Mouse (Mus musculus): ENCODE measurements at regions not wholly inside any gene's neighbourhood (a gene's known extent, or its start where the extent isn't known, plus 50 kb on each side); places are given as distances from the start of the nearest gene placed in this dataset.

DNA sequence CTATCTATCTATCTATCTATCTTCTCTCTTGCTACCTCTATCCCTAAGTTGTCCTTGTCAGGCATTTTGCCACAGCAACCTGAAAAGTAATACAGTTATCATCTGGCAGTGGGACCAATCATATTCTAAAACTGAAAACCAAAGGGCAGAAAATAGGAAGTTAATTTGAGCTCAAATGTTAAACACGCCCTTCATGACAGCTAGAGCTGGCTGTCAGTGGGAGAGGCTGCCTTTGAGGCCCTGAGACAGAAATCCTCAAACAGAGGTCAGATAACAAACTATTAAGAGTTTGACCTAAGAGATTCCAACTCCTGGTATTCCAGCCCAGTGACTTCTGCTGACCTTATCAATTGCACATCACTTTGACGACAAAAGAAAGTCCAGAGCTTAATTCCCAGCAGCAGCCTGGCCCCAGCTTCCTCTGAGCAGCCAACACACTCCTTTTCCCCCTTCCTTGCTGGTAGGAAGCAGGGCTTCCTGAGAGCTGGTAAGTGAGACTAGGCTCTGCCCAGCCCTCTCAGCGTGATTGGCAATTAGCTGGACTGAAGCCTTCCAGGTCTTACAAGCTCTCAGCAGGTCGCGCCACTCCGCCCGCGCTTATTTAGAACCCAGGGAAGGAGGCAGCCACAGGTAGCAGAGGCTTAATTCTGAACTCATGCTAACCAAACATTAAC is 250.0 kb downstream of the Sec61b start:
- Histone ChIP-seq H3K36me3 (replicated peaks; ENCODE audit: control insufficient read depth, insufficient read depth, low read length) (no peaks in the 10 kb centered on the region), H3K4me2 (ENCODE audit: low read depth, low read length) (no peak overlapping the region), H3K9me3 (replicated peaks; ENCODE audit: control insufficient read depth, low read length) (peaks cover 7% of the 10 kb centered on the region; the same call in 1 of the 2 replicates), H3K27ac (ENCODE audit: low read depth) (no peak overlapping the region), H3K4me3 (ENCODE audit: low read depth, low read length) (no peak overlapping the region), H3K9ac (replicated peaks; ENCODE audit: low read depth, low read length) (no peak overlapping the region), H3K4me1 (ENCODE audit: control insufficient read depth, insufficient read depth) (peaks cover 7% of the 10 kb centered on the region; the same call in 1 of the 2 replicates), H3K27me3 (ENCODE audit: control insufficient read depth, insufficient read depth, low read length) (no peaks in the 10 kb centered on the region)
- ATAC-seq (ENCODE audit: insufficient read depth, low read depth) (no peak), DNase-seq (ENCODE audit: low spot score) (peak; percentile 35)
- no peak for TF ChIP-seq CTCF (IDR thresholded peaks at IDR 0.05; ENCODE audit: low read depth)
- no peak for TF ChIP-seq EP300 (IDR thresholded peaks at IDR 0.05; ENCODE audit: low read depth)
- WGBS = 20% methylated on average over 8 of the region's 8 CpGs

DNA sequence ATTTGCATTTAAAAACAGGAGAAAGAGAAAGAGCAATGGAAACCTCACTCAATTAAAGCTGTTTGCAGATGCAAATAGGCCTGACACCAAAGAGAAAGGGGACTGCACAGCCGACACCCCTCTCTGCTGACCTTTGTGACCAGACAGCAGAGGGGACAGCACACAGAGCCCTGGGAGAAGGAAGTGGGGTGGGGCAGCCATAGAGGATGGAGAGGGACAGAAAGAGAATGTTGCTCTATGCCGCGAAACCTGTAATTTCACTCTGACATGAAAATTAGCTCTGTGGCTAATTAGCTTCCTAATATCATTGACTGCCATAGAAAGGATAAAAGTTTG is 250.5 kb downstream of the Sec61b start:
- 43% methylated on average over 3 of the region's 3 CpGs for WGBS
- no peak for DNase-seq (ENCODE audit: low spot score)
- Histone ChIP-seq H3K27me3 (ENCODE audit: control insufficient read depth, insufficient read depth, low read length) (no peaks in the 10 kb centered on the region), H3K9ac (replicated peaks; ENCODE audit: low read depth, low read length) (no peak overlapping the region), H3K4me2 (ENCODE audit: low read depth, low read length) (no peak overlapping the region), H3K27ac (ENCODE audit: low read depth) (no peak overlapping the region), H3K4me1 (ENCODE audit: control insufficient read depth, insufficient read depth) (peaks cover 7% of the 10 kb centered on the region; the same call in 1 of the 2 replicates), H3K4me3 (ENCODE audit: low read depth, low read length) (no peak overlapping the region), H3K36me3 (replicated peaks; ENCODE audit: control insufficient read depth, insufficient read depth, low read length) (no peaks in the 10 kb centered on the region), H3K9me3 (replicated peaks; ENCODE audit: control insufficient read depth, low read length) (peaks cover 4% of the 10 kb centered on the region; the same call in 1 of the 2 replicates)
- TF ChIP-seq CTCF (IDR thresholded peaks at IDR 0.05; ENCODE audit: low read depth) = no peak
- no peak for TF ChIP-seq EP300 (IDR thresholded peaks at IDR 0.05; ENCODE audit: low read depth)
- ATAC-seq (ENCODE audit: insufficient read depth, low read depth) = no peak

DNA sequence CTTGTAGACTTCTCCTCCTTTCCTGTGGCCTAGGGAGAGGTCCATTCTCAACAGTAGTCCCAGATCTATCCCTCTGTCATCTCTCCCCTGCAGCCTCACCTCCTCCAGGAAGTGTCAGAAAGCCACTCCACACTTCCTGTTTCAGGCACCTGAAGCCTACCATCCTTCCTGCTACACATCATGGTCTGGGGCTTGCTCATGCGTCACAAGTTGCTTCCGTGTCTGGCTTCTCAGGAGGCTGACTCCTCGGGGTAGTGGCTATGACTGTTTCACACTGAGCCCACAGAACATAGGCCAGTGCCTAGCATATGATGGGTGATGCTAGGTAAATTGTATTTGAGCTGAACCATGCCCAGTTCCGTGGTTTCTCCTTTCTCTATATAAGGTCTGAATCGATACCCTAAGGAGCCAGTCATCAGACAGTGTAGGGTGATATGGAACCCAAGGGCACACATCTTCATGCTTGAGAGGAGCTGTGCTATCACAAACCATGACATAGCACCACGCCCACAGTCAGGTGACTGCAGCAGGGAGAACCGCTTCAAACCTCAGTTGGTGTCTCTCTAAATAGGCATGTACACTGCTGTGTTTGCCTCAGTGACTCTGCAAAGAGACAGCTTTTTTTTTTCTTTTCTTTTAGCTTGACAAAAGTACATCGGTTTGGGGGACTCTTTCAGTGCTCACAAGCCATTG is 272.2 kb downstream of the Sec61b start:
- Histone ChIP-seq H3K9me3 (replicated peaks; ENCODE audit: control insufficient read depth, low read length) (no peaks in the 10 kb centered on the region), H3K27me3 (ENCODE audit: control insufficient read depth, insufficient read depth, low read length) (no peaks in the 10 kb centered on the region), H3K4me3 (ENCODE audit: low read depth, low read length) (no peak overlapping the region), H3K27ac (ENCODE audit: low read depth) (no peak overlapping the region), H3K9ac (replicated peaks; ENCODE audit: low read depth, low read length) (no peak overlapping the region), H3K4me2 (ENCODE audit: low read depth, low read length) (no peak overlapping the region), H3K36me3 (replicated peaks; ENCODE audit: control insufficient read depth, insufficient read depth, low read length) (no peaks in the 10 kb centered on the region), H3K4me1 (ENCODE audit: control insufficient read depth, insufficient read depth) (no peaks in the 10 kb centered on the region)
- ATAC-seq (ENCODE audit: insufficient read depth, low read depth) = no peak
- no peak for DNase-seq (ENCODE audit: low spot score)
- 79% methylated on average over 8 of the region's 8 CpGs for WGBS
- TF ChIP-seq EP300 (IDR thresholded peaks at IDR 0.05; ENCODE audit: low read depth) (no peak), CTCF (IDR thresholded peaks at IDR 0.05; ENCODE audit: low read depth) (no peak)

DNA sequence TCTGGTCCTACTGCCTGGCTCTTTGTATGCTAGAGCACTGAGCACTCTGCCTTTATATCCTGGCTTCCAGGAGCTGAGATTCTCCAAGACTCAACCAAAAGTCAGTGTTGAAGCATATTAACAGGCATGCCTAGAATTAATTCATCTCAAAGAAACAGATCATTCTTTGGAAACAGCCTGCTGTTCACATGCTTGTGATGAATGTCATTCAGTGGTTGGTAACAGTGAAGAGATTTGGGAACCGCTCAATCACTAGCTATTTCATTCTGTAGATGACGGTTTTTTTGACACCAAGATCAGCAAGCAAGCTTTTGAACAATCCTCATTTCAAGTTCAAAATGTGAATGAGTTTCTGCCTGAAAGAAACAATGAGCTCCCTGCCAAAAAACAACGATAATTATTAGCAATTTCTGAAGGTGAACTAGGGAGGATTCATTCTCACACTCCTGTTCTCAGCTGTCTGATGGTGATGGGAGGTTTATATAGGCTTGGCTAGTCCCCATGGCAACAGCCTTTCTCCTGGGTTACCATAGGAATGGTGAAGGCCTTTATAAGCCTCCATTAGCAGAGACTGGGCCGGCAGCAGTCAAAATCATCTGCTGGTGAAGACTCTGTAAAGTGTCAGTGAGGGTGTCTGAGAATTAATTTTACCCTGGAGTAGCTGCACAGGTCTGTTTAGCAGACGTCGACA is 272.6 kb upstream of the Nr4a3 start:
- 56% methylated on average over 6 of the region's 6 CpGs for WGBS
- no peak overlapping the region for H3K27ac ChIP-seq (ENCODE audit: low read depth)
- H3K27me3 ChIP-seq (ENCODE audit: control insufficient read depth, insufficient read depth, low read length) = no peaks in the 10 kb centered on the region
- no peak for TF ChIP-seq CTCF (IDR thresholded peaks at IDR 0.05; ENCODE audit: low read depth)
- TF ChIP-seq EP300 (IDR thresholded peaks at IDR 0.05; ENCODE audit: low read depth) = no peak
- H3K36me3 ChIP-seq (replicated peaks; ENCODE audit: control insufficient read depth, insufficient read depth, low read length) = no peaks in the 10 kb centered on the region
- no peak for DNase-seq (ENCODE audit: low spot score)
- H3K4me2 ChIP-seq (ENCODE audit: low read depth, low read length) = no peak overlapping the region
- H3K9me3 ChIP-seq (replicated peaks; ENCODE audit: control insufficient read depth, low read length) = no peaks in the 10 kb centered on the region
- ATAC-seq (ENCODE audit: insufficient read depth, low read depth) = no peak
- no peak overlapping the region for H3K9ac ChIP-seq (replicated peaks; ENCODE audit: low read depth, low read length)
- no peaks in the 10 kb centered on the region for H3K4me1 ChIP-seq (ENCODE audit: control insufficient read depth, insufficient read depth)
- no peak overlapping the region for H3K4me3 ChIP-seq (ENCODE audit: low read depth, low read length)

DNA sequence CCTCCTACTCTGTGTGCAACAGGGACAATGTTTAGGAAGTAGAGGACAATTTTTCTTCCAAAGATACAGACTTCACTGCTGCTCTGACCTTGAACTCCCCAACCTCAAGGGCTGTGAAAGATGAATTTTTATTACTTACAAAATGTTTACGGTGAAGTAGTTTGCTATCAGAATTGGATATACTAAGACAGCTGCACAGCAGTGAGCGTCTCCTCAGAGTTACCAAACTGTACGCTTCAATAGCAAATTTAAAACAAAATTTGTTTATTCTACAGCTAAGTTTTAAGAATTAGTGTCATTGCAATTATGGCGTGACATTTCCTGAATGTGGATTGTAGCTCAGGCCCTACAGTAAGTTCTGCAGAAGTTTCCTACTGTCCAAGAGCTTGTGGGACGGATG is 270.3 kb upstream of the Nr4a3 start:
- H3K4me2 ChIP-seq (ENCODE audit: low read depth, low read length) = no peak overlapping the region
- TF ChIP-seq EP300 (IDR thresholded peaks at IDR 0.05; ENCODE audit: low read depth) = no peak
- TF ChIP-seq CTCF (IDR thresholded peaks at IDR 0.05; ENCODE audit: low read depth) = no peak
- no peaks in the 10 kb centered on the region for H3K27me3 ChIP-seq (ENCODE audit: control insufficient read depth, insufficient read depth, low read length)
- no peak overlapping the region for H3K27ac ChIP-seq (ENCODE audit: low read depth)
- 83% methylated on average over 5 of the region's 5 CpGs for WGBS
- no peaks in the 10 kb centered on the region for H3K36me3 ChIP-seq (replicated peaks; ENCODE audit: control insufficient read depth, insufficient read depth, low read length)
- ATAC-seq (ENCODE audit: insufficient read depth, low read depth) = no peak
- H3K9me3 ChIP-seq (replicated peaks; ENCODE audit: control insufficient read depth, low read length) = no peaks in the 10 kb centered on the region
- H3K4me1 ChIP-seq (ENCODE audit: control insufficient read depth, insufficient read depth) = no peaks in the 10 kb centered on the region
- no peak for DNase-seq (ENCODE audit: low spot score)
- no peak overlapping the region for H3K4me3 ChIP-seq (ENCODE audit: low read depth, low read length)
- no peak overlapping the region for H3K9ac ChIP-seq (replicated peaks; ENCODE audit: low read depth, low read length)

All from heart, postnatal 0 days (tissue).